Mouse (Mus musculus): ENCODE measurements around the gene Mylk.
A peak's percentile ranks its signal among the peaks of the same experiment; 100 is the strongest.

Gene Mylk

GRCm38 (mm10) chr16:34940363-34940762 is 195.4 kb downstream of the Mylk start:
- DNase-seq (ENCODE audit: low read depth, low spot score), result no peak

GRCm38 (mm10) chr16:34941915-34942314 is 196.9 kb downstream of the Mylk start:
- no peak for DNase-seq (ENCODE audit: low read depth, low spot score)

GRCm38 (mm10) chr16:34946301-34946700 is 201.3 kb downstream of the Mylk start:
- DNase-seq (ENCODE audit: low read depth, low spot score), result no peak

GRCm38 (mm10) chr16:34950935-34951334 is 205.9 kb downstream of the Mylk start:
- DNase-seq (ENCODE audit: low read depth, low spot score), result no peak

GRCm38 (mm10) chr16:34952254-34952653 is 207.2 kb downstream of the Mylk start:
- DNase-seq (ENCODE audit: low read depth, low spot score), result no peak

GRCm38 (mm10) chr16:34952798-34953197 is 207.8 kb downstream of the Mylk start:
- no peak for DNase-seq (ENCODE audit: low read depth, low spot score)

- no peak for DNase-seq (ENCODE audit: low read depth, low spot score)
Measured at GRCm38 (mm10) chr16:34953501-34953900, 208.5 kb downstream of the Mylk start.

GRCm38 (mm10) chr16:34957487-34958230 is 212.6 kb downstream of the Mylk start:
- DNase-seq (ENCODE audit: low read depth, low spot score), result no peak

GRCm38 (mm10) chr16:34958667-34959066 is 213.7 kb downstream of the Mylk start:
- no peak for DNase-seq (ENCODE audit: low read depth, low spot score)

- no peak for DNase-seq (ENCODE audit: low read depth, low spot score)
Measured at GRCm38 (mm10) chr16:34959261-34959660, 214.3 kb downstream of the Mylk start.

- no peak for DNase-seq (ENCODE audit: low read depth, low spot score)
Measured at GRCm38 (mm10) chr16:34960243-34960642, 215.2 kb downstream of the Mylk start.

GRCm38 (mm10) chr16:34960866-34961582 is 216.0 kb downstream of the Mylk start:
- no peak for DNase-seq (ENCODE audit: low read depth, low spot score)

GRCm38 (mm10) chr16:34962322-34962721 is 217.3 kb downstream of the Mylk start:
- DNase-seq (ENCODE audit: low read depth, low spot score), result no peak

- DNase-seq (ENCODE audit: low read depth, low spot score), result no peak
Measured at GRCm38 (mm10) chr16:34963008-34963407, 218.0 kb downstream of the Mylk start.

GRCm38 (mm10) chr16:34966620-34967081 is 221.6 kb downstream of the Mylk start:
- DNase-seq (ENCODE audit: low read depth, low spot score), result no peak

- DNase-seq (ENCODE audit: low read depth, low spot score), result peak; percentile 40
Measured at GRCm38 (mm10) chr16:34967120-34967800, 222.2 kb downstream of the Mylk start.

- no peak for DNase-seq (ENCODE audit: low read depth, low spot score)
Measured at GRCm38 (mm10) chr16:34968181-34968580, 223.2 kb downstream of the Mylk start.

GRCm38 (mm10) chr16:34972471-34972870 is 227.5 kb downstream of the Mylk start:
- no peak for DNase-seq (ENCODE audit: low read depth, low spot score)

GRCm38 (mm10) chr16:34975544-34975943 is 230.5 kb downstream of the Mylk start:
- no peak for DNase-seq (ENCODE audit: low read depth, low spot score)

- DNase-seq (ENCODE audit: low read depth, low spot score), result no peak
Measured at GRCm38 (mm10) chr16:34976630-34977029, 231.6 kb downstream of the Mylk start.

- no peak for DNase-seq (ENCODE audit: low read depth, low spot score)
Measured at GRCm38 (mm10) chr16:34978018-34978417, 233.0 kb downstream of the Mylk start.

GRCm38 (mm10) chr16:34981009-34981408 is 236.0 kb downstream of the Mylk start:
- no peak for DNase-seq (ENCODE audit: low read depth, low spot score)
